Mouse (Mus musculus): ENCODE results near the gene Flg.
A peak's percentile ranks its signal among the peaks of the same experiment; 100 is the strongest.

Flg gene

DNA sequence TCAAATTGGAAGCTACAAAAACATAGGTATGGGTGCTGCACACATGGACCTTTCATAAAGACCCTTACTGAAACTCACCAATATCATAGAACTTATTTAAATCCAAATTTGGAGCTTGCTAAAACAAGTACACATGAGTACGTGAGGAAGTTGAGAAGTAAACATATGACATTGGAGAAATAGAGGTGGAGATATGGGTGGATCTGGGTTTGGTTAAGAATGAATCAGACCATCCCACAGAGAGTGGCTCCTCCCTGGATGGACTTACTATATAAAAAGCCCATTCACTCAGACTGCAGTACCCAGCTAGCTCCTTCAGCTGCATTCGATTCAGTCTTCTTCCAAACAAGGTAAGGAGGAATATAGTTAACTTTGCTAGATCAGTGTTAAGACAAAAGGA is at the start of gene Flg:
Gene Flg (plus strand): TSS at position 301 of the 400 bp plus-strand sequence.
- DNase-seq = no peak

DNA sequence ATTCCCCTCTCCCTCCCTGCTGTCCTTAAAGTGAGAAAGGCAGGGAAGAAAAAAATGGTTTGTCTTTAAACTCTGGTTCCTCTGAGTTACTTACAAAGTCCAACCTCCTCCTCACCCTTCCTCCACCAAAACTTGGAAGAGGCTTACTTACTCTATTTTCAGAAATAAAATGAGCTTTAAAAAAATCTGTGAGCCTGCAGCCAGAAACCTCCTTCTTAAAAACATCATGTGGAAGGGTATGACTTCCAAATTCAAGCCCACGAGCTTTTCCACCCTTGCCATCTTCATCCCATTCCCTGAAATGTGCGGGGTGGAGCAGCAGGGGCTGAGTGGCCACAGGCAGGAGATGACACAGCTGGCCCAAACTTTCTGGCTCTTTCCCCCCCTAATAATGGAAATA is 24.2 kb downstream of the Flg start:
- peak; percentile 22 for DNase-seq

DNA sequence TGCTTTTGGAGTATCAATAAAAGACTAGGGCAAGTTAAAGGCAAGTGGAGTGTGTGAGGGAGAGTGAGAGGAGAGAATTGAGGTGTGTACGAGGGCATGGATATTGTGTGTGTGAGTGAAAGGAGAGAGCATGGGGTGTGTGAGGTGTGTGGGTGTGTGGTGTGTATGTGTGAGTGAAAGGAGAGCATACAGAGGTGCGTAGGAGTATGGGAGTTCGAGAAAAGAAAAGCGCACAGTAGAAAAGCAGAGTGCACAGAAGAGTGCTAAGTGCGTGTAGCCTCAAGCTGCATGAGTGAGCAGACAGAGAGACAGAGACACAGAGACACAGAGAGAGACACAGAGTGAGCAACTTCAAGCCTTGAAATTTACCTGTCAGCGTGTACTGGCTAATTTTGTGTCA is 26.5 kb downstream of the Flg start:
- DNase-seq = no peak

DNA sequence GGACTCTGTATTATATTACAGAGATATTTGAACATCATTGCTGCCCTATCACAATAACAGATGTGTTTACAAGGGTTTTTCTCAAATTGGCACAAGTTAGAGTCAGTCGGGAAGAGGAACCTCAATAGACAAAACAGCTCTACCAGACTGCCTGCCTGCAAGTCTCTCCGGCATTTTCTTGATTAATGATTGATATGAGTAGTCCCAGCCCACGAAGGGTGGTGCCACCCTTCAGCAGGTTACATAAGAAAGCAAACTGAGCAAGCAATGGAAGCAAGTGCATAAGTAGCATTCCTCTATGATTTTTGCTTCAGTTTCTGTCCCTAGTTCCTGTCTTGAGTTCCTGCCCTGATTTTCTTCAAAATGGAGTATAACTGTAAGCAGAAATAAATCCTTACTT is 28.6 kb downstream of the Flg start:
- no peak for DNase-seq

DNA sequence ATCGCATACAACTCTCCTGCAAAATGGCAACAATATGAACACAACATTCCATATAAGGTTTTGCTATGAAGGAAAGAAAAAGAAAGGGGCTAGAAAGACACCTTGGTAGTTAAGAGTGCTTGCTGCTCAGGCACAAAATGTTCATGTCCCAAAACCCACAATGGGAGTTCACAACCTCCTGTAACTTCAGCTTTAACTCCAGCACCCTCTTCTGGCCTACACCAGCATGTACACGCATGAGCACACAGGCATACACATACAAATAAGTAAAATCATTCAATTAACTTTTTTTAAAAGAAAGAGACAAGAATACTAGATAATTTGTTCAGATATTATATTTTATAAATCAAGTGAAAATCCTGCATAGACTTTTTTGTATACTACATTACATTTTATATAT is 32.8 kb downstream of the Flg start:
- DNase-seq = no peak

DNA sequence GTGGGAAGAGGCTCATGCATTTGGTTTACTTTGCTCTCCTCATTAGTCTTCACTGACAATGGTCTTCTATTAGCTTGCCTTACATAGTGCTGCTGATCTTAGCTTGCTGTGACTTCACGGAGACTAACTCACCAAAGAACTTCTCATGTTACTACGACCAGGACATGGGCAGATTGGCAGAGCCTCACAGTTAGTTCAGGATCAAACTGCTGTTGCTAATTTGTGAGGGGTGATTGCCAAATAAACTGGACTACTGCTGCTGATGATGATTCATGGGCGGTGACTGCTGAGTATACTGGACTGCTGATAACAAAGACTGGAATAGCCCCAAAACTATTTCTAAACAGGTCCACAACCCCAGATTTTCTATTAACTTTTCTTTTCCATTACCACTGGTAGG is 38.0 kb downstream of the Flg start:
- no peak for DNase-seq

DNA sequence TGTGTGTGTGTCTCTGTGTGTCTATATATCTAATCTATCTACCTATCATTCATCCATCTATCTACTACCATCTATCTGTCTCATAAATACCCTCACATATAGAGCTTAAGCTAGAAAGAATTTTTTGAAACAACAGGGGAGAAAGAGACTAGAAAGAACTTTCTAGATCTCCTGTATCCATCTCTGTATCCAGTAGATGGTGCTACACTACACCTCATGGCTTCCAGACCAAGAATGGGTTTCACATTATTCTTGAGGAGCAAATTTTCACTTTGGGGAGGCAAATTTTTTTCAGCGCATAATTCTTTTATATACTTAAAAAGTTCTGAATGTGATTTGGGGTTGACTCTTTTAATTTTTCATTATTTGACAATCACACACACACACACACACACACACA is 41.1 kb downstream of the Flg start:
- no peak for DNase-seq

DNA sequence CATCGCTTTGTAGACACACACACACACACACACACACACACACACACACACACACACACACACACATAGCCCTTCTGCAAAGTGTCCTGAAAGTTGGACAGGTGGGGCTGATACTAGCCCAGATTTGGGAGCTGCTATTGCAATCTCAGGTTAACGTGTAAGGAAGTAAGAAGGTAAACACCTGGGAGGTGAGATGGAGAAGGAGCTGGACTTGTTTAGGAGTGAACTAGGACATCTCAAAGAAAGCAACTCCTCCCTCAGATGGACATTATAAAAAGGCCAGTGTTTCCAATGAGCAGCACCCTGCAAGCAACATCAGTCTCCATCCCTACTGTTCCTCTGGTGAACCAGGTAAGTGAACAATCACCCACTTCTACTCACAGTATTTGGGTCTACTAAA is 46.1 kb downstream of the Flg start, which contains the start of gene Hrnr:
Gene Hrnr (plus strand): TSS at position 301 of the 400 bp plus-strand sequence.
- no peak for DNase-seq

DNA sequence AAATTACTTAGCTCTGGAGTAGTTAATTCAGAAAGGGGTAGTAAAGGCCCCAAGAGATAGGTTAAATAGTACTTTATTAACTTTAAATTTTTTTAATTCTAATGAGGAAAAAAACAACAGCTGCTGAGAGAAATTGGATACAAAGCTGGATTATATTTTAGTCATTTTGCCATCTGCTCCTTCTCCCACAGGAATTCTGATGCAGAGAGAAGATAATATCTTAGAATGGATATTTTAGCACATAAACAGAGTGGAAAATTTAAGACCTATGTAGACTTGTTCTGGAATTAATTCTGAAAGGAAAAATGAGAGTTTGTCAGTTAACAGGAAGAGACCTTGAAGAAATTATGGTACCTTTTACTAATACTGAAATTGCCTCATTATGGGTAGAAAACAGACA is 64.4 kb downstream of the Flg start:
- DNase-seq = no peak

DNA sequence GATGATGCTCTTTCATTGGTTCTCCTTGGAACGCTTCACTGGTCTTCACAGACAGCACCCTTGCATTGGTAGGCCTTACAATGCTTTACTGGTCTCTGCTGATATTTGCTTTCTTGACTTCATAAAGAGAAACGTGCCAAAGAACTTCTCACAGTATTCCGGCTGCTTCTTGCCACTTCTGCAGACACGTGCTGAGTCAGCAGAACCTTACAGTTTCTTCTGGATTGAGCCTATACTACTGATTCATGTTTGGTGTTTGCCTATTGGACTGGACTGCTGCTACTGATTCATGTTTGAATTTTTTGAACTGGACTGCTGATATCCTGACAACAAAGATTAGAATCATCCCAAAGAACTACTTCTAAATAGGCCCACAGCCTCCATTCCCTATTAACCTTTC is 66.7 kb downstream of the Flg start:
- DNase-seq = no peak
